Mouse (Mus musculus) layer of hippocampus, postnatal 14 days (tissue): Measurements from ENCODE around the gene Eps8l2. TPM values are rescaled to one million over a fixed set of nuclear protein-coding genes. Genes with fewer than 3 reads are reported as not detected.

Source experiments
- DNase-seq, 2 experiments: peaks; one replicate each; pipeline ENCODE4 v3.0.0; 2021 to 2022; ENCODE audit warnings: low spot score in 2 of 2, mixed read lengths in 1 of 2
- total RNA-seq, 2 experiments: library from RNA; stranded (reverse); gene quantifications; 2 replicates each; pipeline ENCODE4 v1.2.3; 2021

Gene Eps8l2
- total RNA-seq, 2 experiments from 2014 or later, result 5.5 to 7.8 TPM

GRCm38 (mm10) chr7:141328373-141328990 is 10.2 kb upstream of the Eps8l2 start:
- DNase-seq, result no peak

DNA sequence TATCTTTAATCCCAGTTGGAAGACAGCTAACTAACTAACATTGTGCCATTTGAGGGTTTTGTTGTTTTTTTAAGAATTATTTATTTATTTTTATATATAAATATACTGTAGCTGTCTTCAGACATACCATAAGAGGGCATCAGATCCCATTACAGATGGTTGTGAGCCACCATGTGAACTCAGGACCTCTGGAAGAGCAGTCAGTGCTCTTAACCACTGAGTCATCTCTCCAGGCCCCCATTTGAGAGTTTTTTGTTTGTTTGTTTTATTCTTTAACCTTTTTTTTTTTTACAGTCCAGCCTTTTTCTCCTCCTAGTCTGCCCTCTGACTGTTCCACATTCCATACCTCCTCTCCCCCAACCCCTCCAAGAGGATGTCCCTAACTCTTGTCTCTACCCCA is 8.0 kb upstream of the Eps8l2 start:
- no peak for DNase-seq

DNA sequence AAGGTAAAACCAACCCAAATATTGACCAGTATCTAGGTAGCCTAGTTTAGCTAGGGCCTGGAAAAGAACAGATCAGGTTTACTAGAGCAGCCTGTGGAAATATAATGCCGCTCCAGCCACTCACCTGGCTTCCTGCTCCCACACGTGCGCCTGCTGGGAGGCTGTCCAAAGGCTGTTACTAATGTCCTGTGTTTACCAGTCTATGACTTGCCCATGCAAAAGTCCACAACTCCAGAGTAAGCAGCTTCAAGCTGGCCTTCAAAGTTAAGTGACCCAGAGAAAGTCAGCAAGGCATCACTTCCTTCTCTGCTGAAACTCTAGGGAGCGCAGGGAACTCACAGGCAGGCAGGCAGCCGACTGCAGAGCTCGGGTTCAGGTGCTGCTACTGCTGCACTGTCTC is 6.7 kb upstream of the Eps8l2 start:
- no peak for DNase-seq

GRCm38 (mm10) chr7:141335044-141335579 is 3.6 kb upstream of the Eps8l2 start:
- DNase-seq, result no peak

- peak in 1 of 2 experiments; percentile 41 for DNase-seq
Measured at GRCm38 (mm10) chr7:141335682-141336081, 3.0 kb upstream of the Eps8l2 start.

- no peak for DNase-seq
Measured at GRCm38 (mm10) chr7:141336296-141336695, 2.4 kb upstream of the Eps8l2 start.

DNA sequence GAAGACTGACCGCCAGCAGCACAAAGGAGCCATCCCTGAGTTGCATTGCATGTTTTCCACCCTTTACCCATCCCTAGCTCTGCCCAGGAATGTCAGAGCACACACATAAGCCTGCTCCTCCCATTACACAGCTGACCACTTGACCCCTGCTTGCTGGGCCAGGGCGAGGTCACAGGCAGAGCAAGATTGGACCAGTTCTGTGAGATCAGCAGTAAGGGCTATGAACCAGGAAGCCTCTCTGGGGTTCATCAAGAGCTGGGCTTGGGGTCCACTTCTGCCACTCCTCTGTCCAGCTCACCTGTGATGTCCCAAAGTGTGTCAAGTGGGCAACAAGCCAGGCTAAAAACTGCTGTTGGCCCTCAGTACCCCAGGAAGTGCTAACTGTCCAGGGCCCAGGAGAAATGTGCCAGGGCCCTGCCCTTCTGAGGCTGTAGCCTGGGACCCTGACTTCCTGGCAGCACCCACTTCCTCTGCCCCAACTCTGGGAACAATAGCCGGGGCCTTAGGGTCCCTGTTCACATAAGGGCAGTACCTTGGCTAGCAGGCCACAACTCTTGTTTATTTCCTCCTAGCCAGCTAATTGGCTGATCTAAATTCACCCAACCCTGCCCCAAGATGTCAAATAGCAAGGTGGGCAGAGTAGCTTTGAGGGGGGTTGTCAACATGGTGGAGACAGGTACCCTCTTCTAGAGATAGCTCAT is 814 bp upstream of the Eps8l2 start:
- DNase-seq, result no peak

- DNase-seq, result no peak
Measured at GRCm38 (mm10) chr7:141339215-141339920, 688 bp downstream of the Eps8l2 start.

DNA sequence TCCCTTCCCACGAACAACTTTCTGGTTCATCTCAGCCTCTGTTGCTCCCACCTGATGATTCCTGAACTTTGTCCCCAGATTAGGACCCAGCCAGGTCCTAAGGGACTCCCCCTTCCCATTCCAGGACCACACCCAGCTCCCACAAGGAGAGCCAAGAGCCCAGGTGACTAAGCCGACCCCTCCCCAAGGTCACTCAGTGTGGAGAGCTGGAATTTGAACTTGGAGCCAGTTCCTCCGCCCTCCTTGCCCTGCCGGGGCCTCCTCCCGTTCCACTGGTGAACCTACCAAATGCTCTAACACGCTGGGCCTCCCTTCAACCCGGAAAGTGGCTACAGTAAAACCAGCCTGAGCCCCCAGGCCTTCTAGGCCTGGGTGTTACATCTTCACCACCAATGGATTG is 1.3 kb downstream of the Eps8l2 start:
- no peak for DNase-seq

DNA sequence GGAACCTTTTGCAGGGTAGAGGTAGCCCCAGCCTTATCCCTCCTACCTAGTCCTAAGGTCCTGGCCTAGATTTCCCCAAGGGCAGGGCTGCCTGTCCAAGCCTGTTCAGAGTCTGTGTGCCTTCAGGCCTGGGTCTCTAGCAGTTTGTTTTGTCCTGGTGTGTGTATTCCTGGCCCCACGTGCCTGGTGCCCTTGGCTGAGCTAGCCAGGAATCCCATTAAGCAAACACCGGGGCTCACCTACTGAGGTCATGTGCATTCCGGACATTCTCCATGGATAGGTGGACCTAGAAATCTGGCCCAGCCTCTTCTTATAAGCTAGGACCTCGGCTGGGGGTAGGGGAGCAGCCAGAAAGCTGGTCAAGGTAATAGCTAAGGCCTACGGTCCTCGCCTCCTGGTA is 1.8 kb downstream of the Eps8l2 start:
- DNase-seq, result no peak

- DNase-seq, result no peak
Measured at GRCm38 (mm10) chr7:141341689-141342226, 3.1 kb downstream of the Eps8l2 start.

GRCm38 (mm10) chr7:141343230-141343629 is 4.5 kb downstream of the Eps8l2 start:
- no peak for DNase-seq

- no peak for DNase-seq
Measured at GRCm38 (mm10) chr7:141343696-141344095, 5.0 kb downstream of the Eps8l2 start.

DNA sequence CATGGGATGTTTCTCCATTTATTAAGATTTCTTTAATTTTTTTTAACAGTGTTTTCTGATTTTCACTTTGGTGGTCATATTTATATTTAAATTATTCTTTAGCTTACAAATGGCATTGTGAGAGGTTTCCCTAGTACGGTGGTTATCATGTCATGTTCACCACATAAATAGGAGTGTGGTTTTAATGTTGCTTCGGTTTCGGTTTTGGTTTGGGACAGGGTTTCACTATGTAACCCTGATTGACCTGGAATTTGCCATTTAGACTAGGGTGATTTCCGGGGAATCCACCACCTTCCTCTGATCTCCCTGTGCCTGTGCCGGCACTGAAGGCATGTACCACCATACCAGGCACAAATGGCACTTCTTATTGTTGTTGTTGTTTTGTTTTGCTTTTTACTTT is 6.1 kb downstream of the Eps8l2 start:
- DNase-seq, result no peak

GRCm38 (mm10) chr7:141351061-141351460 is 12.4 kb downstream of the Eps8l2 start:
- DNase-seq, result no peak

DNA sequence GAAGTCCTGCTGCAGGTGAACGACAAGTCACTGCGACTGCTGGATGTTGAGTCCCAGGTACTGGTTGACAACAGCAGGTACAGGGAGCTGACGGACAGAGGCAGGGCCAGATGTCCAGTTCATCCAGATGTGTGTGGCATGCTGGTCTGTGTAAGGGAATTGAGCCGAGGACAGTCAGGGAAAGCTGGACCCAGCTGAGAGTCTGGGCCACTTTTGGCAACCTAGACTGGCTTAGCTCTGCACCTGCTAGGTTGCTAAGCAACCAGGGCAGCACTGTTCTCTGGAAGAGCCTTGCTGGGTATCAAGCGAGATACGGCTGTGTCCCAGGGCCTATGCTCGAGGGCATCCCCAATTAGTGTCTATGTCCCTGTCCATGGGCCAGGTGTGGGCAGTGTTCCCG is 16.4 kb downstream of the Eps8l2 start:
- DNase-seq, result no peak

- peak in 1 of 2 experiments; percentile 44 for DNase-seq
Measured at GRCm38 (mm10) chr7:141355626-141356326, 17.1 kb downstream of the Eps8l2 start.

DNA sequence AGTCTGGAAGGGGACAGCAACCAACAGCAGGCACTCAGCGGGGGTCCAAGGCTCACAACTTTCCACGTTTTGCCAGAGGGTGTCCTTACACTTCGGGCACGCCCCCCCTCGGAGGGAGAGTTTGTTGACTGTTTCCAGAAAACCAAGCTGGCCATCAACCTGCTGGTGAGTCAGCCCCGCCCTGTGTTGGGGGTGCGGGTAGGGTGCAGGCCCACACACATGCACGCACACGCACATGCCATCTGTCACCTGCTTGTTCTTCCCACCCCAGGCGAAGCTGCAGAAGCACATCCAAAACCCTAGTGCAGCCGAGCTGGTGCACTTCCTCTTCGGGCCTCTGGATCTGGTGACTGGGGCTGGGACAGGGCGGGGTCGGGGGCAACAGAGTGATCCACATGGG is 18.3 kb downstream of the Eps8l2 start:
- peak in 1 of 2 experiments; percentile 25 for DNase-seq

DNA sequence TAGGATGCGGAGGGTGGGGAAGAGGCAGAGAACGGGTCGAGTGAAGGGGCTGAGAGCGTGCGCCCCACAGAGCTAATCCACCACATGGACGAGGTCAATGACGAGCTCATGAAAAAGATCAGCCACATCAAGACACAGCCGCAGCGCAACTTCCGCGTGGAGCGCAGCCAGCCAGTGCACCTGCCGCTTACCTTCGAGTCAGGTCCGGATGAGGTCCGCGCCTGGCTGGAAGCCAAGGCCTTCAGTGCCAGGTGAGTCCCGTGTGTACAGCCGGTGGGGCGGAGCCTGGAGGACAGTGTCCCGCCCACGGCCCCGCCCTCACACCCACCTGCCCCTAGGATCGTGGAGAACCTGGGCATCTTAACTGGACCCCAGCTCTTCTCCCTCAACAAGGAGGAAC is 22.8 kb downstream of the Eps8l2 start:
- DNase-seq, result no peak

DNA sequence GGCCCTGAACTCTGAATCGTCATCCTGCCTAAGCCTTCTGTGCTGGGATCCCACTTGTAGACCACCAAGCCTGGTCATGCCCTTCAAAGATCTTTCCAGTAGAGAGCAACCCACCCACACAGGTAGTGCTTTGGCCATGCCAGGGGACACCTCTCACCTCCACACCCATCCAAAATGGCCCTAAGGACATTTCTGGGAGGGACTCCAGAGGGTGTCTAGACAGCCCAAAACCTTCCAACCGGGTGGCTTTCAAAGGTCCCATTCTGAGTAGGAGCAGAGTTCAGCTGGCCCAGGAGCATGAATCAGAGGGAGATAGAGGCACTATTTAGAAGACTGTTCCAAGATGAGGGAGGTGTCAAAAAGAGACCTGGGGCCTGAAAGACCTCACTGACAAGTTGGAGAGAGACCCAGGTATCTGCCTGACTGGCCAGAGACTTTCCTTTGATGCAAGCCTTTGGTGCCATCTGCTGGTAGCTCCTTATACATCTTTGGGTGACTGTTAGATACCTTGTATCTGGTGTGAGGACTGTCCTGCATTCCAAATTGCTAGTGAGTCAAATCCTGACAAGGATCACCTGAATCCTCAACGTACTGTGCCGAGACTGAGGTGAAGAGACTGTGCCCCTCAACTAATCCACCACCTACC is 24.5 kb downstream of the Eps8l2 start:
- DNase-seq, result peak; percentile 73 to 80

DNA sequence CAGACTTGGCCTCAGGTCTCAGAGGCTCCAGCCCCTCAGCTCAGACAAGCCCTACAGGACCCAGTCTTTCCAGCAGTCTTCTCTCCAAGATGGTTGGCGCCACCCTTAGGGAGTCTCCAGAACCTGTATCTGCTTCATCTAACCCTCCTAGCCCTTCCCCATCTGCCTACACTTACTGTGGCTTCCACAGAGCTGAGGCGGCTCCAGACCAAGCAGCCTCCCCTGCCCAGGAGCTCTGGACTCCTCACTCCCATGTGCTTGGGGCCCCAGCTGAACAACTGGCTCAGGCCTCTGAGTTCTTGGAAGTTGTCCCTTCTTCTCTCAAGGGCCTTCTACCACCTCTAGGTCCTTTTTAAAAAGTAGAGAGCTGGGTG is 25.1 kb downstream of the Eps8l2 start:
- DNase-seq, result no peak
